Mouse (Mus musculus): ENCODE measurements around the gene Mrpl18.

GRCm38 (mm10) chr17:12910391-12910790 lies 5.8 kb downstream of the Mrpl18 start:
- no peak for TF ChIP-seq POLR2A (IDR thresholded peaks at IDR 0.05; ENCODE audit: borderline replicate concordance, extremely low read depth, insufficient read depth, insufficient read length, poor library complexity, severe bottlenecking)
- TF ChIP-seq CTCF (IDR thresholded peaks at IDR 0.05; ENCODE audit: borderline replicate concordance, extremely low read depth, insufficient read depth, insufficient read length) = no peak

Measured in brain, embryonic 14.5 days (tissue).